Mouse (Mus musculus) left cerebral cortex, postnatal 10 days (tissue): ENCODE results near the gene Tent5c. TPM values are rescaled to one million over a fixed set of nuclear protein-coding genes. Genes with fewer than 3 reads are reported as not detected.
"Not testable (repeated sequence)": the region's sequence is repeated elsewhere in the genome, so short reads cannot be mapped to it uniquely, and the experiment has no call there.

Experiments
- DNase-seq, 2 experiments: peaks; one replicate each; pipeline ENCODE4 v3.0.0; 2021 to 2022; ENCODE audit warnings: low spot score in 2 of 2, mixed read lengths in 1 of 2; ENCODE audit errors: extremely low spot score in 1 of 2
- intact Hi-C: fragments of 180-260 bp; cut with DNase I; formaldehyde crosslinking; loops from one replicate; pipeline ENCODE4 v1.15.1; 2025
- total RNA-seq, 2 experiments: library from RNA; stranded (reverse); gene quantifications; 2 replicates each; pipeline ENCODE4 v1.2.3; 2021

The Tent5c gene
- total RNA-seq, 2 experiments from 2014 or later: 2.9 to 4.9 TPM

GRCm38 (mm10) chr3:100415671-100416070 is 73.5 kb downstream of the Tent5c start:
- no peak for DNase-seq
- intact Hi-C loops: loop anchor here (5.0 kb wide), 1 partner anchor 137 kb away; no protein-coding TSS in a partner anchor

GRCm38 (mm10) chr3:100413586-100413985 is 75.5 kb downstream of the Tent5c start:
- intact Hi-C loops, DNase-seq: not testable (repeated sequence)

- intact Hi-C loops: no loop called here
Measured at GRCm38 (mm10) chr3:100411945-100412344, 77.2 kb downstream of the Tent5c start.

GRCm38 (mm10) chr3:100409280-100409679 is 79.8 kb downstream of the Tent5c start:
- intact Hi-C loops: no loop called here
- no peak for DNase-seq

More at GRCm38 (mm10) chr3:100411945-100412344, 77.2 kb downstream of the Tent5c start:
- no peak for DNase-seq

GRCm38 (mm10) chr3:100408351-100409043 is 80.6 kb downstream of the Tent5c start:
- intact Hi-C loops: no loop called here
- DNase-seq: no peak

- intact Hi-C loops: no loop called here
- DNase-seq: no peak
Measured at GRCm38 (mm10) chr3:100402656-100403055, 86.5 kb downstream of the Tent5c start.

Other genes with a start within 250 kb of the Tent5c start
- gene Man1a2, start 196.2 kb upstream of the Tent5c start, total RNA-seq: 100 to 1,000 TPM; 112 to 118 TPM